Mouse (Mus musculus) thymus, postnatal 25 days (tissue): Measurements from ENCODE around the gene Drd4.

Experiments
- DNase-seq: peaks from one replicate; pipeline ENCODE4 v3.0.0; 2022

Gene Drd4

DNA sequence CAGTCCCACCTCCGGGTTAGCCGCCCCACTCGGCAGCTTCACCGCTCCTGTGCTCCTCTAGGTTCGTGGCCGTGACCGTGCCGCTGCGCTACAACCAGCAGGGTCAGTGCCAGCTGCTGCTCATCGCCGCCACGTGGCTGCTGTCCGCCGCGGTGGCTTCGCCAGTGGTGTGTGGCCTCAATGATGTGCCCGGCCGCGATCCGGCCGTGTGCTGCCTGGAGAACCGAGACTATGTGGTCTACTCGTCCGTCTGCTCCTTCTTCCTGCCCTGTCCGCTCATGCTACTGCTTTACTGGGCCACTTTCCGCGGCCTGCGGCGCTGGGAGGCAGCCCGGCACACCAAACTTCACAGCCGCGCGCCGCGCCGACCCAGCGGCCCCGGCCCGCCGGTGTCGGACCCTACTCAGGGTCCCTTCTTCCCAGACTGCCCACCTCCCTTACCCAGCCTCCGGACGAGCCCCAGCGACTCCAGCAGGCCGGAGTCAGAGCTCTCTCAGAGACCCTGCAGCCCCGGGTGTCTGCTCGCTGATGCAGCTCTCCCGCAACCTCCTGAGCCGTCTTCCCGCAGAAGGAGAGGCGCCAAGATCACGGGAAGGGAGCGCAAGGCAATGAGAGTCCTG is 2.2 kb downstream of the Drd4 start:
- DNase-seq, result no peak

DNA sequence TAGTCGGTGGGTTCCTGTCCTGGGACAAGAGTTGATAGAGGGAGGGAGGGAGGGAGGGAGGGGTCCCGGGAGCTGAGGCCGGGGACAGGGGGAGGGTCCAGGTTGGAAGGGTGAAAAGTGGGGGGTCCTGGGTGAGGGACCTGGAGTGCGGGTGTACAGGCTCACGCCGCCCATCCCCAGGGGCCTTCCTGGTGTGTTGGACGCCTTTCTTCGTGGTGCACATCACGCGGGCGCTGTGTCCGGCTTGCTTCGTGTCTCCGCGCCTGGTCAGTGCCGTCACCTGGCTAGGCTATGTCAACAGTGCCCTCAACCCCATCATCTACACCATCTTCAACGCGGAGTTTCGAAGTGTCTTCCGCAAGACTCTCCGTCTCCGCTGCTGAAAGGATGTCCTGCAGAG is 2.7 kb downstream of the Drd4 start:
- no peak for DNase-seq

DNA sequence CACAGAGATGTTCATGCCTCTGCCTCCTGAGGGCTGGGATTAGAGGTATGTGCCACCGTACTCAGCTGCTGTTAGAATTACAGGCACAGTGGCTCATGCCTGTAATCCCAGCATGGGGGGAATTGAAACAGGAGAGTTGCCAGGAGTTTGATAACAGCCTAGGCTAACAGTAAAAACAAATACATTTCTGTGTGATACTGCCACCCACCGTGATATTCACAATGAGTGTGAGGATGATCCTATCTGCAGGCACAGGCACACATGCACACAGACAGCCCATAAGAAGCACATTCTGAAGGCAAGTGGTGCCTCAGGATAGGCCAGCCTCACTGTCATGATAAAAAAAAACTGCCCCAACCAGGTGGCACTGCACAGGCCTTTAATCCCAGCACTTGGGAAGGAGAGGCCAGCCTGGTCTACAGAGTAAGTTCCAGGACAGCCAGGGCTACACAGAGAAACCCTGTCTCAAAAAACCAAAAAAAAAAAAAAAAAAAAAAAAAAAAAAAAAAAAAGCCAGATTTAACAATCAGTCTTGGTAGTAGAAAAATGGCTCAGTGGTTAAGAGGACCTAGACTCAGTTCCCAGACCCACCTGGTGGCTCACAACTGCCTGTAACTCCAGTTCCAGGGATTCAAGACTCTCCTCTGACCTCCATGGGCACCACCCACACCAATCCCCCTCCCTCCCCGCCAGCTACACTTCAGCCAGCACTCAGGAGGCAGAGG is 6.3 kb downstream of the Drd4 start:
- DNase-seq, result no peak

DNA sequence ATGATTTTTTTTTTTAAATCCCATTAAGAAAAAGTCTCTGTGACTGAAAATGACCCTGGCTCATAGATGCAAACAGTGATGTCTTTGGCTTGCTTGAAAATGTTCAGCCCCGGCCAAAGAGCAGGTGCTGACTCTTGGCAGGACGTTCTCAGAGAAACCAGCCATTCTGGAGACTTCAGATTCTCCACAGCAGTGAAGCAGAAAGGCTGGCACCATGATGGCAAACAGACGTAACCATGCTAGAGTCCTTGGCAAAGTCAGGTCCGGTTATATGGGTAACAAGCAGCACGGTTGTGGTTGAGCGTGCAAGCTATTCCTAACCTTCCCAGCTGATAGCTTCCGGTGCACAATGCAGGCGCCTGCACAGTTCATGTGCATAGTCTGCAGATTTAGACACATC is 7.4 kb downstream of the Drd4 start:
- DNase-seq, result no peak

DNA sequence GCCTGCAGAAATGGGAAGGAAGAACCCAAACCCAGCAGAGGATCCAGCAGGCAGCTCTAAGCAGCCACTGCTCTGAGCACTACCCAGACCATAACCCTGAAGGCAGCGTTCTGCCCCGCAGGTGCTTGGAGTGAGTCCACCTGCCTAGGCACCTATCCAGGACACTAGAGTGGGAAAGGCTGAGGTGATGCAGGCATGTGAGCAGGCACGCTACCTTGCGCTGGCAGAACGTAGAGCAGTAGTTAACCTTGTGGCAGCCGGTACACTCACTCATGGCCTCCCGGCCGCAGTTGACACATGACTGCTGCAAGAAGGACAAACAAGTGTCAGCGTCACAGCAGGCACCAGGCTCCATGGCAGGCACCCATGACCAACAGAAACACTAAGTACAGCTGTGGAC is 9.6 kb downstream of the Drd4 start:
- no peak for DNase-seq

DNA sequence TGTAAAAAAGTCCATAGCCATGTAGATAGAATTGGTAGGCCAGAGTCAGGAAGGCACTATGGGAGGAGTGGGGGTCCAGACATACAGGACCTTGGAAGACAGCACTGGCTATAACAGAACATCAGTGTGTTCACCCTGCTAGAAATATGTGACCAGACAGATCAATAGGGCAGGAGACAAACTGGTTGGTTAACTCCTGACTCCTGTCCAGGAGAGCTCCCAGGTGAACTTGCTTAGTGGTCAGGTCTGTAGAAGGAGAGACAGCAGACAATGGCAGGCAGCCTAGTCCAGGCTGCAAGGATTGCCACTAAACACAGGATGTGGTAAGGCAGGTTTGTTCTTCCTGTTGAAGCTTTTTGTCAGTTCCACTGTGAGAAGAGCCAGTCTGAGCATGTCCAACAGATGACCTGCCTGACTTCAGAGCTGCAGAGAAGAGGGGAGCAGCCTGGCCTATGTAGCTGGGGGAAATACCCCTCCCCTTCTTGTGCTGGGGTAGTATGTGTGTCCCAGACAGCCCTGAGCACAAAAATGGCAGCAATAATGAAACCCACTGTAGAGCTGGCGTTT is 11.0 kb downstream of the Drd4 start:
- DNase-seq, result peak; percentile 52

DNA sequence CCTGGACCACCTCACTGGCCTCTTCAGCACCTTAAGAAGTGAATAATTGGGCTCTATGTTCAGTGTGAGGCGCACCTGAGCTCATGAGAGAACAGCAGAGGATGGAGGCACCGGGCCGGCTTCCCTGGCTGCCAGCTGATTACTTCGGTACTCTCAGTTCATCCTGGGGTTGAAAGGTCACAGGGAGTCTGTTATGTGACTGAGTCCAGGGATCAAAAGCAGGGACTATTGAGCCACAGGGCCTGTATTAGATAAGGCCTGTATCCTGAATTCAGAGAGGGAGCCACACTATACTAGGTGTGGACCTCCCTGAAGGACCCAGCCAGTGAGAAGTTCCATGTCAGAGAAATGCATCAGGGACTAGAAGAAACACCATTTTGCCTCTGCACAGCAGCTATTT is 12.7 kb downstream of the Drd4 start:
- no peak for DNase-seq

DNA sequence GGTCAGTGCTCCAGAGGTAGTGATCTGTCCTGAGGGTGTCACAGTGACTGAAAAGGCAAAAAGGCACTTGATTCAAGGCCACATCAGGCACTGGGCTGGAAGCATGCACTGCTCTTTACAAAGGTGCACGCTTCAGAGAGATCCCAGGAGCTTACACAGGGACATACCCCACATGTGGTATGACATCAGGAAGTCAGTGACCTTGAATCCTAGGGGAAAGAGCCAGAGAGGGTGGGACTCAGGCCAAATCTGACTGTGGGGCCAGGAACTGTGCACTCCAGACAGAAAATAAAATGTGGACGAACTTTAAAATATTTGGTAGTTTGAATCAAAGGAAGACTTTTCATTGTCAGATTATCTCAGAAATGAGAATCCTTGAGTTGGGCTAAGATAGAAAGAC is 22.6 kb downstream of the Drd4 start:
- no peak for DNase-seq

DNA sequence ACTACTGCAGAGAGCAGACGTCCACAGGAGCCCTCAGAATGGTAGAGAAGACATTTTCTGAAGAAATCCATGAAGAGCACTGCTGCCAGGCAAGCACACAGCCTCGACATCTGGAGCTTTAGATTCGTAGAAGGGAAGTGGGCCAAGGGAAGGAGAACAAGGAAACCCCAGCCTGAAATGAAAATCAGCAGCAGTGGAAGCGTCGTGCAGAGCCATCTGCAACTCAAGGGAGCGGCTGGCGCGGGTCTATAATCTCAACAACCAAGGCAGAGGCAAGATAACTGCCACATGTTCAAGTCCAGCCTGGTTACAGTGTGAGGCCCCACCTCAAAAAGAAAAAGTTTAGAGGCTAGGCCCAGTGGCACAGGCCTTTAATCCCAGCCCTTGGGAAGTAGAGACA is 23.3 kb downstream of the Drd4 start:
- DNase-seq, result no peak

DNA sequence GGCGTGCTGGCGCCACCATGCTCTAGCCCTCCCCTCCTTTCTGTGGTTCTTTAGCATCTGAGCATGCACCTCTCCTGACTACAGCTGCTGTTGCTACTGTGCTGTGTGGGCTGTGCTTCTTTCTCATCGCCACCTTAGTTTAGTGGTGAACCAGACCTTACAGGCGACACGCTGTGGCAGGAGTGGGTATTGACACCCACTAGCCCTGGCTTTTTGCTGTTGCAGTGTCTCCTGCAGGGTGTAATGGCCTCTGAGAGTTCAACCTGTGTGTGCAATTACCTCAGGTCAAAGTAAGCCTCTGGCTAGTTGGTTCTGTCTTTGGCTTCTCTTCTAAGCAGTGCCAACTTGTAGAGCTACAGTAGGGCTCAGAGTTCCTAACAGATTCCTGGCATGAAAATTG is 24.2 kb downstream of the Drd4 start:
- DNase-seq, result peak; percentile 74

DNA sequence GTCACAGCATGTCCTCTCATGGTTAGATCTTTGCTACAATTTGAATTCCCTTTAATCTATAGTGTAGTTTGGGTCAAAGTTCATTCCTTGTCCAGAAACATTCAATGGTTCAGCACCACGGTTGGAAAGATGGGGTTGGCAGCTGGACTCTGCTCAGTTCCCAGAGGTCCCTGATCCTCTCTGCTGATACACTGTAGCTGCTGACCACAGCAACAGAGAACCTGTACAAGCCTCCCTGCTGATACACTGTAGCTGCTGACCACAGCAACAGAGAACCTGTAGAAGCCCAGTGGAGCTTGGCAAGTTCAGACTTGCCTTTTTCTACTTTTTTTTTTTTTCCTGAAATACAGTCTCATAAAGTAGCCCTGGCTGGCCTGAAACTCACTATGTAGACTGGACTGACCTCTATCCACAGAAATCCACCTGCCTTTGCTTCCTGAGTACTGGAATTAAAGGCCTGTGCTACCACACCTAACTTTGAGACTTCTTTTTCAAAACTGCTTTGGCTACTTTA is 25.9 kb downstream of the Drd4 start:
- DNase-seq, result no peak

DNA sequence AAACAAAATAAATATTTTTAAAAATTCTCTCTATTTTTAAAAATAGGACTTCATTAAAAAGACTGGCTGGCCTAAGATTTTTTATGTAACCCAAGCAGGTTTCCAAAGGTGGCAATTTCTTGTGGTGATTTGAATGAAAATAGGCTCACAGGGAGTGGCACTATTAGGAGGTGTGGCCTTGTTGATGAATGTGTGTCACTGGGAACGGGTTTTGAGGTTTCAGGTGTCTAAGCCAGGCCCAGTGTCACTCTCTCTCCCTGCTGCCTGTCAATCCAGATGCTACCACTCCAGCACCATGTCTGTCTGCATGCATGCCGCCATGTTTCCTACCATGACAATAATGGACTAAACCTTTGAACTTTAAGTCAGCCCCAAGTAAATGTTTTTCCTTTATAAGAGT is 27.6 kb downstream of the Drd4 start:
- no peak for DNase-seq

DNA sequence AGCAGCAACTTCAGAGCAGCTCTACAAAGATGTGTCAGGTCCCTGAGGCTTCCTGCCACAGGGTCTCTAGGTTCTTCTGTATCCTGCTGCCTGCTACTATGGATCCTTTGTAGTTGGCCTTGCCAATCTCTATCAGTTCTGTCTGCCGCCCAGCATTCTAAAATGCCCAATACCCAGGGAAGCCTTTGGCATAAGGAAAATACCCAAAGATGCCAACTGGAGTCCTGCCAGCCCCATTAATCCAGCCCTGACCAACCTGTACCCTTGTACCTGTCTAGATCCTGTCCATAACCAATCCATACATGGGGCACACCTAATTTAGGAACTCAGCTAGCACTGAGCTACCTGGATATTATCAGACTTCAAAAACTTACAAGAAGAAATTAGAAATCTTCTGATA is 32.9 kb downstream of the Drd4 start:
- no peak for DNase-seq

DNA sequence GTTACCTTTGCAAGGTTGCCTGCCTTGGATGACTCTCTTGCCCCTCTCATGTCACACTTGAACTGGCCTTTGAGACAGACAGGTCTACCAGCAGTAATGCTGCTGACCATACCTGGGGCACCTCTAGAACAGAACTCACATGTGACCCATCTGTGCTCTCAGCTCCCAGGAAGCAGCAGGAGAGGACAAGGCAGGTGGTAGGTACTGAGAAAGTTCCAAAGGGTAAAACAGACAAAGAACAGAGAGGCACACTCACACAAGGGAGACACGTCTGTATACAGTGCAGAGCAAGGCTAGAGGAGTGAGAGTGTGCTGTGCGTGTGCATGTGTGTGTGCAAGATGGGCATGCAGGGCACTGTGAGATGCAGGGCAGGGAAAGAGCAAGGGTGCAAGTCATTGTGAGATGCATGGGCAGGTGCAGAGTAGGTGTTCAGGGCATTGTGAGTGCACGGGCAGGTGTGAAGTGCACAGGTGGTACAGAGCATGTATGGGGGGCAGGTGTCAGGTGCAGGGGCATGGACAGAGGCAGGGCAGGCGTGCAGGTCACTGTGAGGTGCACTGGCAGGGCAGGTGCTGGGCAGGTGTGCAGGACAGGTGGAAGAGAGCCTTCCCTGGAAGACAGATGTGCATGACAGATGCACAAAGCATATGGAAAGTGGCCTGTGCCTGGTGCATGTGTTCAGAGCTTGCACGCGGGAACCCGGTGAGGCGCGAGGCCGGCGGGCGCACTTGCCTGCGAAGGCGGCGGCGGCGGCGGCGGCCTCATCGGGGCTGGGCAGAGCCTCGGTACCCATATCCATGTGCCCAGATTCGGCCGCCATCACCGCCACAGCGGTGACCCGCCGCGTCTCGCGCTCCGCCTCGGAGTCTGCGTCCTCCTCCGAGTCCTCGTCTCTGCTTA is 35.0 kb downstream of the Drd4 start:
- peak; percentile 65 for DNase-seq

DNA sequence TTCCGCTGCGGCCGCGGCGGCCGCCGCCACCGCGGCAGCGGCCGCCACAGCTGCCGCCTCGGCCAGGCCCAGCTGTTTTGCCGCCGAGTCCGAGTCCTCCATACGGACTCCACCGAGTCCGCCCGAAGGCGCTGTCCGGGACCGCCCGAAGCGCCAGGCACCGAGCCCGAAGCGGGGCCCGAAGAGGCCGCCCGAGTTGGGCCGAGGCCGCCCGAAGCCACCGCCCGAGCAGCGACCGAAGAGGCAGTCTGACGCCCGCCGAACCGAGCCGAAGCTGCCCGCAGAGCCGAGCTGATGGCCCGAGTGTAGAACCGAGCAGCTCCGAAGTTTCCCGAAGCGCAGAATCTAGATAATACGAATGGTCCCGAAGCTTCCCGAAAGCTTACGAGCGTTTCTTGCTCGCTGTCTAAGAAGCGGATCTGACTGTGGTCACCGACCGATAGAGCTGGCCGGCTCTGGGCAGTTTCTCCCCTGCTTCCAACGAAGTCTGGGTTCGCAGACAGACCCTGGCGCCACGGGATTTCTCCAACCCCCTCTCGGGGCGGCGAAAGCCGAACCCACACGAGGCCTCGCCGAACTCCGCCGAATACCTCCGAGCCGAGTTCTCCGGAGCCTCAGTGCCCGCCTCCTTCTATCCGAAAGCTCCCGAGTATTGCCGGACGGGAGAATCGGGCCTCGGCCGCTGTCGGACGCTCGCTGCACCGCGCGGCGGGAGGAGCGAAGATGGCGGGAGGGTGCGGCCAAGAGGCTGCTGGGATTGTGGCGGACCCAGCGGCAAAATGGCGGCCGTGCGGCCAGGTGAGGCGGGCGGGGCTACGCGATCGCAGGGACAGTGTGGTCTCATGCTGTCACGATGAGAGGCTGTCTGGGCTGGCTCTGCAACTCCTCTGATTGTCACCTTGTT is 35.9 kb downstream of the Drd4 start, which contains the start of the genes Deaf1 and Tmem80:
Gene Deaf1, minus strand, starts transcription at position 222 of the 904 bp plus-strand sequence.
Gene Tmem80, plus strand, starts transcription at position 271 of the 904 bp plus-strand sequence.
- DNase-seq, result peak; percentile 98

DNA sequence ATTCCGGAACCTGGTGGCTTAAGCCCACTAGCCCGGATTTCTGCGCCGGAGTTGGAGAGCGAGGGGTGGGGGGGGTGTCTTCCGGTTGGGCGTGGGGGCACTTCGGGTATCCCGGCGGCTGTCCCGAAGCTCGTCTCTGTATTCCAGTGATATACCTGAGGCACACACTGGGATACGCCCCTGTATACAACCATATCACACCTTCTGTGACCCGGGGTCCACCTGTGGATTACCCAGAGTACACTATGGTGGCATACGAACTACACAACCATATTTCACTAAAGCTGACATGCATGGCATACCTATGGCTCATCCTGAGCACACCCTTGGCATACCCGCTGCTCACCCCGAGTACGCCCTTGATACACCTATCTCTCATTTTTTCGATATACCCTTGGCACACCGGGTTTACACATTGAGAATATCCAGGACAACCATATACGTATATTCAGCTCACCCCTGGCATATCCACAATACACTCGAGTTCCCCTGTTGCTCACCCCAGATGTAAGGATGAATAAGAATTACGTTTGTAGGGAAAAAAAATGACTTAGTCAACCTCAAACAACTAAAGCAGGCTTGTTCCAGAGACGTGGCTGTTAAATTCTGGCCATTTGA is 36.7 kb downstream of the Drd4 start:
- DNase-seq, result no peak

DNA sequence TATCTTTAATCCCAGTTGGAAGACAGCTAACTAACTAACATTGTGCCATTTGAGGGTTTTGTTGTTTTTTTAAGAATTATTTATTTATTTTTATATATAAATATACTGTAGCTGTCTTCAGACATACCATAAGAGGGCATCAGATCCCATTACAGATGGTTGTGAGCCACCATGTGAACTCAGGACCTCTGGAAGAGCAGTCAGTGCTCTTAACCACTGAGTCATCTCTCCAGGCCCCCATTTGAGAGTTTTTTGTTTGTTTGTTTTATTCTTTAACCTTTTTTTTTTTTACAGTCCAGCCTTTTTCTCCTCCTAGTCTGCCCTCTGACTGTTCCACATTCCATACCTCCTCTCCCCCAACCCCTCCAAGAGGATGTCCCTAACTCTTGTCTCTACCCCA is 38.9 kb downstream of the Drd4 start:
- DNase-seq, result no peak

DNA sequence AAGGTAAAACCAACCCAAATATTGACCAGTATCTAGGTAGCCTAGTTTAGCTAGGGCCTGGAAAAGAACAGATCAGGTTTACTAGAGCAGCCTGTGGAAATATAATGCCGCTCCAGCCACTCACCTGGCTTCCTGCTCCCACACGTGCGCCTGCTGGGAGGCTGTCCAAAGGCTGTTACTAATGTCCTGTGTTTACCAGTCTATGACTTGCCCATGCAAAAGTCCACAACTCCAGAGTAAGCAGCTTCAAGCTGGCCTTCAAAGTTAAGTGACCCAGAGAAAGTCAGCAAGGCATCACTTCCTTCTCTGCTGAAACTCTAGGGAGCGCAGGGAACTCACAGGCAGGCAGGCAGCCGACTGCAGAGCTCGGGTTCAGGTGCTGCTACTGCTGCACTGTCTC is 40.2 kb downstream of the Drd4 start:
- no peak for DNase-seq

DNA sequence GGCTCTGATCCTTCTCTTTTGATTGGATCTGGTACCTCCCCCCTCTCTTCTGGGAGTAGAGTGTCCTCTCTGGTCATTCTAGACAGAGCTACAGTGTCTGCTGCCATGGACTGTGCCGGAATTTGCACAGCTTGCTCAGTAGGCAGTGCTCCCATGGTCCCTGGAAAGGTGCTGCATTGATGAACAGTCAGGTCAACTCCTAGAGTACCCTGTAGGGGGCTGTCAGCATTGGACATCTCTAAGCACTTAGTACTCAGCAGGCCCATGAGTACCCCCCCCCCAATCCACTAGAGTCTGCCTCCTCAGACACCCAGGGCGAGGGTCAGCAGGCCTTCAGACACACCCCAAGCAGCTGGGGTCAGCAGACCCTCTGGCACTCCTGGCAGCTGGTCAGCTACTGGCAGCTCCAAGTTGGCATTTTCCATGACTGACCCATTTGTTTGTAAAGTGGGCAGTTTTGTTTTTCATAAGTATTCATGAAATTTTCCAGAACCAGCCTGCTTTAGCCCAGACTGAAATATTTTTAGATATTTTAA is 43.3 kb downstream of the Drd4 start:
- DNase-seq, result no peak

DNA sequence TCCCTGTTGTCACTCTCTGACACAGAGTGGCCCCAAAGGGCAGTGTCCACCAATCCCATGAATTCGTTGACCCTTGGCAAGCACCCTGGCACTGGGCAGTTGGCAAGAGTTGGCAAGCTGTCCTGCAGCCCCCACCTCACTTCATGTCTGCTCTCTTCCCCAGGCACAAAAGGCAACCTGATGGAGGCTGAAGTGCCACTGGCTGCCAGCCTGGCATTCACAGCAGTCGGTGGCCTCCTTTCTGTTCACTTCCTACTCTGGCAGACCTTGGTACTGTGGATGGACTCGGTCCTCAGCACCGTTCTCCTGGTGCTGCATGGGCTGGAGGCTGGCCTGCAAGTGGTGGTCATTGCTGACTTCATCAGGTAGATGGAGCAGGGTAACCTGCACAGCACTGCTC is 43.9 kb downstream of the Drd4 start:
- DNase-seq, result no peak

DNA sequence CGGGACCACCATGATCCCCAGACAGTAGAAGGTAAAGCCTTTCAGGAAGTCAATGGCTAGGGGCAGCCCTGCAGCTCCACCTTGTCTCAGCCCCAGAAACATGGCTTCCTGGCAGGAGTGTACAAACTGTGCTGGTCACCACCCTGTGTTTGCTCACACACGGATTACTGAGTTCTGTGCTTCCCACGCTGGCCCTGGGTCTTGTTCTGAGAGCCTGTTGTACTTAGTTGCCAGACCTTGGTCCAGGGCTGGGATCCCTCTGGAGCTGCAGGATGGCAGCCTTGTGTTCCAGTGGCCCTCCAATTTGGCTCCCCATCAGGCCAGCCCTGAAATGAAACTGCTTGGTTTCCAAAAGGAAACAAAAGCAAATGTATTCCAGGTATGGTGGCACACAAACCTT is 44.5 kb downstream of the Drd4 start:
- DNase-seq, result no peak
